Mouse (Mus musculus) spleen, postnatal 14 days (tissue): Measurements from ENCODE around the gene Qser1.
"Not testable (repeated sequence)": the region's sequence is repeated elsewhere in the genome, so short reads cannot be mapped to it uniquely, and the experiment has no call there.

ENCODE experiments used
- DNase-seq, 2 experiments: peaks; one replicate each; pipeline ENCODE4 v3.0.0; 2021 to 2022; ENCODE audit warnings: low spot score in 2 of 2

Gene Qser1

GRCm38 (mm10) chr2:104816371-104816827, at the start of gene Qser1:
Qser1 (minus strand) TSS chr2:104816760.
- DNase-seq = peak in 1 of 2 experiments; percentile 1

DNA sequence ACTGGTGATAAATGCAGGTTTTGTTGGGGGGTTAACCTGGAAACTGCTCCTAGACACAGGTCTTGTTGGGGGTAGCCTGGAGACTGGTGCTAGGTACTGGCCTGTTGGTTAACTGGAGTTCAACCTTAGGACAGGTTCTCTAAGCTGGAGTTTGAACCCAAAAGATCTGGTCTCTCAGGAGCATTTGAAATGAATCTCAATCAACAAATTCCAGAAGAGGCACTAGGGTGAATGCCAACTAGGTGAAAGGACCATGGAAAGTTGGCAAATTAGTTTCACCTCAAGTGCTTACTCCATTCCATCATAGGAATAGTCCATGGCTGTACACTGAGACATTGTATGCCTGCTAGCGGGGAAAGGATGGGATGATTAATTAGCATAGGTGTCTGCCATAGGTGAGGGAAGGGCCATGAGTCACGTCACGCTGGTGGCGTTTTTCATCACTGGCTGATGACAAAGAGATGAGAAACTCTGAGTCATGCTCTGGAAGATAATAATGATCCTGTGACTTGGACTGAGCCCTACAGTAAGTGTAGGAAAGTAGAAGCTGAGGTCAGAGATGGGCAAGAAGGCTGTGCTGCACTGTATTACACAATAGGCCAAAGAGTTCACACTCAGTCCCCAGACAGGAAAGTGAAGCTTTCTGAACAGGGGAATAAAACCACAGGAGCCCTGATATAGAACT, 47.8 kb upstream of the Qser1 start:
- no peak for DNase-seq

DNA sequence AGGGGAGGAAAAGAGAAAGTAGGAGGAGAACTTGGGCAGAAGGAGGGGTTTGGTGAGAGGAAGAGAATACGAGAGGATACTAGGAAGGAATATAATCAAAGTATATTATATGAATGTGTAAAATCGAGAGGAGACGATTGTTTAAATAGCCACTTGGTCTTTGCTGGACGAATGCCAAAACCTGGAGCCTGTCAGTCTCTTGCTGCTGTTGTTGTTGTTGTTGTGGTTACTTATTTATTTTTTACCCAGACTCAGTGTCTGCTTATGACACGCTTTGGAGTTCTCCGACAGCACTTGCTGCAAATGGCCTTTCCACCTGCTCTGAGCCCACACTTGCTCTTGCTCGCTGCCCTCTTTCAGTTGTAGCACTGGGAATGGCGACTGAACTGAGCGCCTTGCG, 43.9 kb upstream of the Qser1 start:
- DNase-seq = no peak

GRCm38 (mm10) chr2:104859060-104859459, 42.5 kb upstream of the Qser1 start:
- no peak for DNase-seq

GRCm38 (mm10) chr2:104858083-104858482, 41.5 kb upstream of the Qser1 start:
- DNase-seq = not testable (repeated sequence)

DNA sequence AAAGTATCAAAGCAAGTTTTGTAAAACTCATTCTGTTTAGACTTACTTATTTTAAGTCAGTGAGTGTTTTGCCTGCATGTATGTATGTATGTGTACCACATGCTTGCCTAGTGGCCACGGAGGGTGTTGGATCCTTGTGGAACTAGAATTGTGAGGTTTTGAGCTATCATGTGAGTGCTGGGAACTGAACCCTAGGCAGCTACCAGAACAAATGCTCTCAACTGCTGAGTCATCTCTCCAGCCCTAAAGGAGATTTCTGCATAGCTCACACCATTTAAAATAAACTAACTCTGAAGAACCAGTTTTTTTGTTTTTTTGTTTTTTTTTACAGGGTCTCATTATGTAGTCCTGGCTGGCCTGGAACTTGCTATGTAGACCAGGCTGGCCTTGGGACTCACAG, 39.7 kb upstream of the Qser1 start:
- no peak for DNase-seq

DNA sequence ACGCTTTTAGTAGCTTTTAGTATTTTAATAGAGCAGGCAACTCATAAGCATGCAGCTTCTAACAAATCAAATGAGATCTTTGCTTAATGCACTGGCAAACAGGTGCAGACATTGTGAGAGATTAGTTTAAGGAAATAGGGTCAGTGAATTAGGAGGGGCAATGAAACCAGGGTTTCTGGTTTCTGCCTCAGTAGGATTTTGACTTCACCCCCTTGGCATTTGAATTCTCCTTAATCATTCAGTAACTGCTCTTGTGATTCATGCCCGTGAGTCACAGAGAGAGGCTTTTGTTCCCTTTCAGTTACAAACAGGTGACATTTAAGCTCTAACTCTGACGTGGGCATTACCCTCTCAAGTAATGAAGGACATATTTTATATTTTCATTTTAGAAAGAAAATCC, 39.2 kb upstream of the Qser1 start:
- no peak for DNase-seq

GRCm38 (mm10) chr2:104854836-104855235, 38.3 kb upstream of the Qser1 start:
- no peak for DNase-seq

DNA sequence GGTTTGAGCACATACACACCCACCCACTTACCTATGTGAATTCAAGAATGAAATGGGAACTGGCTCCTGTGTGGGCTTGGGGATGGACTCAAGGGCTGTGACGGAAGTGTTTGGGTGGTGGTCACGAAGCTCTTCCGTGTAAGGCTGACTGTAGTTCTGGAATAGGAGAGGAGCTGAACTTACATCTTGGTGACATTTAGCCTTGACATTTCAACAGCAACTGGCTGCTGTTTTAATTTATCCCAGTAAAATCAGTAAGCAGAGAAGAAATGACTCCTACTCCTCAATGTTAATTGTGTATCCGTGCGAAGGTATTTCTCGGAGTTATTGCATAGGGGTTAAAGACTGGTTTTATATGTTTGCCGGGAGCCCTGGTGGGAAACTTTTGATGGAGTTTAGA, 36.0 kb upstream of the Qser1 start:
- DNase-seq = no peak

- no peak for DNase-seq
These were observed 35.1 kb upstream of the Qser1 start for GRCm38 (mm10) chr2:104851686-104852085.

GRCm38 (mm10) chr2:104849991-104850359, 33.4 kb upstream of the Qser1 start:
- no peak for DNase-seq

DNA sequence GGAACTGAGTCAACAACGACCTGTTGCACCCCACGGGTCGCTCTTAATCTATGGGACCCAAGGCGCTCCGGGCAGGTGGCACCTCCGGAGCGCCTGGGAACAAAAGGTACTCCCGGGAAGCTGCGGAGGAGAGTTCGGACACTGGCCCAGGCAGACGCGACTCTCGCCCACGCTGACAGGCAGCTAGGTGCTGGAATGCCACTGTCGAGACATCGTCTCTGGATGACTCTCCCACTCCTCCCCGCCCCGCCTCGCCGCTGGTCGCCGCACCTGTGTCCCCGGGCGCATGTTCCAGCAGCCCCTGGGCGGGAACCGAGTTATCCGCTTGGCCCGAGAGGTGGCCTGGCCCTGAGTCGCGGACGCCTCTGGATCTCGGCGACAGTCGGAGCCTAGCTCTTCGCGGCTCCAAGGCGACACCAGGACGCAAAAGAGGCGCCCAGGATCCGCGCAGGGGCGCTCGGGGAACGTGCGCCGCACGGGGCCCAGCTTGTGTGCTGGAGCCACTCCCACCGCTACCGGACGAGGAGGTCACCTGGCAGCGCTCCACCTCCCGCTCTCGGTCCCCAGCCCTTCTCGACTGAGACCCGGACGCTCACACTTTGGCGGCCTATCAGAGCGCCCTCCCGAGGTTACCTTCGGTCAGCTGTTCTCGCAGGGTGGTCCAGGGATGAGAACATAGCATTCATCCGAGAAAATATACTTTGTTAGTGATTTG, 32.9 kb upstream of the Qser1 start, which contains the start of gene Prrg4:
Gene Prrg4 (minus strand): TSS at position 601 of the 715 bp plus-strand sequence.
- peak; percentile 9 to 22 for DNase-seq

GRCm38 (mm10) chr2:104848235-104849161, 31.9 kb upstream of the Qser1 start:
- DNase-seq = no peak

DNA sequence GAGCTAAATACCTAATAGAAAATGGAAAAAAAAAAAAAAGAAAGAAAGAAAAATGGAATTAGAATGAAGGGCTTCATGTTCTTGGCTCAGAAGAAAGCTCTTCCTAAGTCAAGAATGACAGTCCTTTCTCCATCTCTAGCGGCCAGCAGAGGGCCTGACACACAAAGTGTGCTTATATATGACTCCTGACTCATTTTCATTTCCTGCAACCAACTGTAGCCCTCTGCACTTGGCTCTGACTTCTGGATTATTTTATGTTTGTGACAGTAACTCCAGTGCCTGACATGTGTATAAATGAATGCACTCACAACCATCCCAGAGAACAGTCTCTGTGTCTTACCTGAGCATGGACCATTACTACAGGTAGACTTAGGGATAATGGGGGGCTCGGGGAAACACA, 31.1 kb upstream of the Qser1 start:
- DNase-seq = no peak

DNA sequence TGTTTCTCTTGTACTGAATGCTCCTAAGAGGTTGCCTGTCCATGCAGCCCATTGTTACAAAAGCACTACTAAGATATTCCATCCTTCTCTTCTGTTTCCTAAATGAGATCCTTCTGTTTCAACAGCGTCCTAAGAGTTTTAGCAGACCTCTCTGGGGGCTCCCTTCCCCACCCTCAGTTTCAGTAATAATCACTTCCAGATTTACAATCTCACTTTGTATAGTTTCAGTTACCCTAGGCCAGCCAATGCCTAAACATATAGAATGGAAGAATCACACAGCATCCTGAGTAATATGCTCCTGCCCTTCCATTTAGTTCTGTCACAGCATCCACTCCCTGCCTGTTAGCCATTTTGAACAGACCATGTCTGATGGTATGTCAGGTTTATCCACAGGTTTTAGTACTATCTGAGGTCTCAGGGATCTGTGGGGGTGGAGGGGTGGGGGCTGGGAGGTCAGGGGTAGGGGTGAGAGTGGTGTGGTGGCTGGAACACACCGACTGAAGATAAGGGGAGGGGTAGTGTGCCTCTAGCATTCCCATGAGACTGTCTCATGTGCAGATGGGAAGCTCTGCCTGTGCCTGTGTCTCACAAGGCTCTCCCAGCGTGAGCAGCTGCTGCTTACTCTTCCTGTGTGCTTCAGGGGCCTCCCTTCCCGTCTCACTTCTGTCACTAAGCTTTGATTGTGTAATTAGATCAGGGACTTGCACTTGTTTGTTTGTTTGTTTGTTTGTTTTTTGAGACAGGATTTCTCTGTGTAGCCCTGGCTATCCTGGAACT, 30.3 kb upstream of the Qser1 start:
- DNase-seq = no peak

DNA sequence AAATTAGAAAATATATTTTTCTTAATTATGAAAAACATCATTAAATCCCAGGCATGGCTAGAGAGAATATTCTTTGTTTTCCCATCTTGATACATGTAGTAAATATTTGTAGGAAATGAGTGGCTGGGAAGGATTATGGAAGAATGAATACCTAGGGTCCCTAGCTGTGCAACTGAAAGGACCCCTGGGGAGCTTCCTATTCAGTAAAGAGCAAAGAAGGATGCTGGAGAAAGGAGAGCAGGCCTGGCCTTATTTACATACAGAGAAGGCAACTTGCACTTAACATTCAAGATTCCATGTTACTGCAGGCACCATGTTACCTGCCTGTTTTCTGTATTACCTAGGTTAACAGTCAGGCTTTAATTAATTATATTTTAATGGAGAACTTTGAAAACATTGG, 26.0 kb upstream of the Qser1 start:
- no peak for DNase-seq

- no peak for DNase-seq
These were observed 25.2 kb upstream of the Qser1 start for GRCm38 (mm10) chr2:104841736-104842135.

DNA sequence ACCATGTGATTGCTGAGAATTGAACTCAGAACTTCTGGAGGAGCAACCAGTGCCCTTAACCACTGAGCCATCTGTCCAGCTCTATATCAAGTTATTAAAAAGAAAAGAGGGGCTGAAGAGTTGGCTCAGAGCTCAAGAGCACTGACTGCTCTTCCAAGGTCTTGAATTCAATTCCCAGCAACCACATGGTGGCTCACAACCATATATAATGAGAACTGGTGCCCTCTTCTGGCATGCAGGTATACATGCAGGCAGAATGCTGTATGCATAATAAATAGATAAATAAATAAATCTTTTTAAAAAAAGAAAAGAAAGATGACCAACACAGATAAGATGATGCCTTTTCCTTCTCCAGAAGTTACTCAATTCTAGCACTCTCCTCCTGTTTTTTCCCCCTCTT, 24.4 kb upstream of the Qser1 start:
- DNase-seq = no peak

DNA sequence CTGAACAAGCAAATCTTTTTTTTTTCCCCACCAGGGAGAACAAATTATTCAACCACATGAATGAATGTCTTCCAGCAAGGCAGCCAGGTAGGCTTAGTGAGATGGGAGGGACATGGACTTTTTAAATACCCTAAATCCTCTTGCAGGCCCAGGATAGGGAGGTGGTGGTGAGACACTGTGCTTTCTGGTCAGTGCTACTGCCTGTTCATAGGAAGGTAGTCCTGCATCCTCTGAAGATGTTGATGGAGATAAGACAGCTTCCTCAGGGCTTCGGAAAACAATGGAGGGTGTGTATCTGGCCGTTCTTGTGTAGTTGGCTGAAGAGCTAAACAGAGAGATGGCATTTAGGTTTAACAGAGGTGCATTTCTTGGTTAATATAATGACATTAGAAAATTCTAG, 15.9 kb upstream of the Qser1 start:
- DNase-seq = no peak

- no peak for DNase-seq
These were observed 9.6 kb upstream of the Qser1 start for GRCm38 (mm10) chr2:104826191-104826590.

DNA sequence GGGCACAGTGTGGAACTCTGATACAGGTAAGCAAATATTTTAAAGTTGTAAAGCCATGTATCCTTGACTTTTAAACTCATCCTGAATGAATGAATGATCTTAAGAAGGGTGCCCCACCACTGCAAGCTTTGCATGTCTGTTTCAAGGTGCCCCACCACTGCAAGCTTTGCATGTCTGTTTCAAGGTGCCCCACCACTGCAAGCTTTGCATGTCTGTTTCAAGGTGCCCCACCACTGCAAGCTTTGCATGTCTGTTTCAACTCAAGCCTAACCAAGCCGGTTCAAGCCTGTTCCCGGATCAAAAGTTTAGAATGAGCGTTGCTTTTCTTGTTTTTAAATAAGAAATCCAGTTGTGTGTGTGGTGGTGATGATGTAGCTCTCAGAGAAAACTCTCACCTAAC, 2.2 kb upstream of the Qser1 start:
- not testable (repeated sequence) for DNase-seq
